Mouse (Mus musculus) hindbrain, embryonic 15.5 days (tissue): Measurements from ENCODE around the gene Sufu. TPM values are rescaled to one million over a fixed set of nuclear protein-coding genes. Genes with fewer than 3 reads are reported as not detected.

ENCODE experiments used
- ATAC-seq: fragments of 200-750 bp; cut with Nextera tagmentation; 2 replicates; pipeline ENCODE4 v1.8.0; 2017; ENCODE audit warnings: low read depth, moderate number of reproducible peaks, moderate TSS enrichment; ENCODE audit not compliant: low FRiP score
- H3K27ac ChIP-seq: fragments of 300-500 bp; sonication (generic); replicated peaks from 2 replicates; pipeline ENCODE4 v1.5.1; 2015; ENCODE audit warnings: mild to moderate bottlenecking, inconsistent platforms
- H3K27me3 ChIP-seq: fragments of 300-500 bp; sonication (generic); 2 replicates; pipeline ENCODE4 v1.6.1; 2015; ENCODE audit warnings: control low read depth, inconsistent platforms
- H3K36me3 ChIP-seq: fragments of 300-500 bp; sonication (generic); 2 replicates; pipeline ENCODE4 v1.6.1; 2015; ENCODE audit warnings: control low read depth, inconsistent platforms
- H3K4me1 ChIP-seq: fragments of 300-500 bp; sonication (generic); replicated peaks from 2 replicates; pipeline ENCODE4 v1.6.1; 2015; ENCODE audit warnings: control low read depth, inconsistent platforms
- H3K4me2 ChIP-seq: fragments of 300-500 bp; sonication (generic); 2 replicates; pipeline ENCODE4 v1.6.1; 2015; ENCODE audit warnings: moderate library complexity, mild to moderate bottlenecking, inconsistent platforms
- H3K4me3 ChIP-seq: fragments of 300-500 bp; sonication (generic); 2 replicates; pipeline ENCODE4 v1.5.1; 2015; ENCODE audit warnings: mild to moderate bottlenecking, inconsistent platforms
- H3K9ac ChIP-seq: fragments of 300-500 bp; sonication (generic); 2 replicates; pipeline ENCODE4 v1.6.1; 2015; ENCODE audit warnings: inconsistent platforms
- H3K9me3 ChIP-seq: fragments of 300-500 bp; sonication (generic); 2 replicates; pipeline ENCODE4 v1.6.1; 2016; ENCODE audit warnings: control low read depth, inconsistent platforms
- WGBS: fragments of 180-500 bp; shearing (Covaris S2); methylation state at CpG from one replicate; pipeline ENCODE4 v1.1.7; 2015; 5-methylcytosine and 5-hydroxymethylcytosine counted together
- polyA plus RNA-seq: library from polyadenylated mRNA; unstranded; fragments of >200 nt; fragmentation: Nextera tagmentation; extraction: Ambion mirVana; gene quantifications from 2 replicates; pipeline ENCODE4 v1.2.1, GENCODE M21; 2015

Gene Sufu
- polyA plus RNA-seq, 1 experiment from 2014 or later, result 24.7 TPM

- Histone ChIP-seq H3K9me3 (no peaks in the 10 kb centered on the region), H3K27ac (peak overlapping the region; percentile 76), H3K4me3 (no peak overlapping the region), H3K9ac (no peak overlapping the region), H3K27me3 (no peaks in the 10 kb centered on the region), H3K36me3 (no peaks in the 10 kb centered on the region), H3K4me2 (no peak overlapping the region), H3K4me1 (peaks cover 63% of the 10 kb centered on the region)
- ATAC-seq, result no peak
- WGBS, result 58% methylated on average over 4 of the region's 4 CpGs
Measured at GRCm38 (mm10) chr19:46533066-46533465, 136.4 kb downstream of the Sufu start.

GRCm38 (mm10) chr19:46533525-46533924 is 136.8 kb downstream of the Sufu start:
- Histone ChIP-seq H3K4me2 (no peak overlapping the region), H3K4me1 (peaks cover 58% of the 10 kb centered on the region), H3K9me3 (no peaks in the 10 kb centered on the region), H3K27me3 (no peaks in the 10 kb centered on the region), H3K27ac (peak overlapping the region; percentile 76; the same call in 1 of the 2 replicates), H3K9ac (no peak overlapping the region), H3K36me3 (no peaks in the 10 kb centered on the region), H3K4me3 (no peak overlapping the region)
- ATAC-seq, result no peak
- WGBS, result 59% methylated on average over 5 of the region's 5 CpGs

GRCm38 (mm10) chr19:46534542-46535098 is 137.9 kb downstream of the Sufu start:
- H3K9ac ChIP-seq, result no peak overlapping the region
- 35% methylated on average over 6 of the region's 6 CpGs for WGBS
- peaks cover 47% of the 10 kb centered on the region for H3K4me1 ChIP-seq
- no peak overlapping the region for H3K27ac ChIP-seq
- H3K4me3 ChIP-seq, result no peak overlapping the region
- no peak overlapping the region for H3K4me2 ChIP-seq
- ATAC-seq, result no peak
- no peaks in the 10 kb centered on the region for H3K9me3 ChIP-seq
- H3K36me3 ChIP-seq, result no peaks in the 10 kb centered on the region
- no peaks in the 10 kb centered on the region for H3K27me3 ChIP-seq

GRCm38 (mm10) chr19:46537357-46537756 is 140.7 kb downstream of the Sufu start:
- H3K9ac ChIP-seq, result no peak overlapping the region
- H3K9me3 ChIP-seq, result no peaks in the 10 kb centered on the region
- no peak for ATAC-seq
- peaks cover 20% of the 10 kb centered on the region for H3K4me1 ChIP-seq
- H3K27me3 ChIP-seq, result no peaks in the 10 kb centered on the region
- H3K4me3 ChIP-seq, result no peak overlapping the region
- peaks cover 21% of the 10 kb centered on the region for H3K36me3 ChIP-seq
- H3K4me2 ChIP-seq, result no peak overlapping the region
- no peak overlapping the region for H3K27ac ChIP-seq
- WGBS, result 80% methylated on average over 9 of the region's 9 CpGs

- H3K36me3 ChIP-seq, result peaks cover 25% of the 10 kb centered on the region
- no peaks in the 10 kb centered on the region for H3K27me3 ChIP-seq
- WGBS, result 84% methylated on average over 6 of the region's 6 CpGs
- peaks cover 11% of the 10 kb centered on the region for H3K4me1 ChIP-seq
- no peak overlapping the region for H3K4me2 ChIP-seq
- H3K9ac ChIP-seq, result no peak overlapping the region
- H3K9me3 ChIP-seq, result no peaks in the 10 kb centered on the region
- no peak for ATAC-seq
- no peak overlapping the region for H3K27ac ChIP-seq
- no peak overlapping the region for H3K4me3 ChIP-seq
Measured at GRCm38 (mm10) chr19:46538213-46538612, 141.5 kb downstream of the Sufu start.

Other genes with a start within 250 kb of the Sufu start
- 0.30 and 0.39 TPM in 2 replicates for gene Pitx3, start 248.6 kb upstream of the Sufu start, polyA plus RNA-seq
- 71.1 and 81.0 TPM in 2 replicates for gene Gbf1, start 244.4 kb upstream of the Sufu start, polyA plus RNA-seq
- 2.8 and 3.3 TPM in 2 replicates for gene Nfkb2, start 92.6 kb upstream of the Sufu start, polyA plus RNA-seq
- gene Psd, start 69.7 kb upstream of the Sufu start, polyA plus RNA-seq, result 119 and 145 TPM in 2 replicates
- 47.1 and 51.8 TPM in 2 replicates for gene Fbxl15, start 68.7 kb upstream of the Sufu start, polyA plus RNA-seq
- 336 and 347 TPM in 2 replicates for gene Cuedc2, start 58.2 kb upstream of the Sufu start, polyA plus RNA-seq
- 12.3 and 12.5 TPM in 2 replicates for gene Mfsd13a, start 55.8 kb upstream of the Sufu start, polyA plus RNA-seq
- gene 2310034G01Rik, start 46.6 kb upstream of the Sufu start, polyA plus RNA-seq, result 2.0 and 2.3 TPM in 2 replicates
- gene Actr1a, start 1.1 kb upstream of the Sufu start, polyA plus RNA-seq, result 329 and 338 TPM in 2 replicates
- gene Trim8, start 104.8 kb downstream of the Sufu start, polyA plus RNA-seq, result 27.8 and 31.9 TPM in 2 replicates
- gene Arl3, start 176.3 kb downstream of the Sufu start, polyA plus RNA-seq, result 208 and 221 TPM in 2 replicates
- 10.2 and 11.3 TPM in 2 replicates for gene Sfxn2, start 176.5 kb downstream of the Sufu start, polyA plus RNA-seq
- gene Wbp1l, start 202.2 kb downstream of the Sufu start, polyA plus RNA-seq, result 37.4 and 41.1 TPM in 2 replicates